27 mouse cellular contexts compared by ENCODE assay signal in genomic region chr3:80369214-80369941, GRCm38 (mm10).
DNase-seq lines count a peak whose midpoint lies in the region; ATAC-seq and TF ChIP-seq lines count a peak whose summit lies in the region.
"Had no signal": no experiment of that assay in that cellular context is flagged by ENCODE, and none has a peak within 500 bp of the region (broad histone marks: within the 10 kb centered on the region; RNA-seq: fewer than 3 reads in every experiment).

No protein-coding gene starts in this region.

- H3K4me2 ChIP-seq in forebrain, postnatal 0 days (ENCODE audit: low read depth): no peak overlapping the region
- no peak overlapping the region for H3K4me2 ChIP-seq in forebrain, embryonic 15.5 days (replicated peaks)
- H3K4me2 ChIP-seq: embryonic facial prominence, embryonic 12.5 days; forebrain, embryonic 12.5 days; heart, embryonic 13.5 days; hindbrain, embryonic 14.5 days had no signal

- no peaks in the 10 kb centered on the region for H3K27me3 ChIP-seq in forebrain, postnatal 0 days (ENCODE audit: insufficient read depth, low read length)
- no peaks in the 10 kb centered on the region for H3K27me3 ChIP-seq in forebrain, embryonic 15.5 days
- H3K27me3 ChIP-seq: embryonic facial prominence, embryonic 12.5 days; forebrain, embryonic 12.5 days; heart, embryonic 13.5 days had no signal

- no peaks in the 10 kb centered on the region for H3K36me3 ChIP-seq in forebrain, postnatal 0 days (ENCODE audit: insufficient read depth)
- H3K36me3 ChIP-seq in forebrain, embryonic 15.5 days: no peaks in the 10 kb centered on the region
- H3K36me3 ChIP-seq: embryonic facial prominence, embryonic 12.5 days; forebrain, embryonic 12.5 days; heart, embryonic 10.5 days; heart, embryonic 13.5 days had no signal

- intact Hi-C loops in left cerebral cortex, adult 2 months (cut with DNase I): loop anchor here (1.0 kb wide), 1 partner anchor 165 kb away; no protein-coding TSS in a partner anchor
- intact Hi-C loops in left cerebral cortex, postnatal 36 days (cut with DNase I): no loop called here

- H3K4me3 ChIP-seq in forebrain, postnatal 0 days (ENCODE audit: low read depth, low read length): no peak overlapping the region
- H3K4me3 ChIP-seq in forebrain, embryonic 15.5 days: no peak overlapping the region
- H3K4me3 ChIP-seq in left cerebral cortex, adult 2 months: no peak overlapping the region
- H3K4me3 ChIP-seq: embryonic facial prominence, embryonic 12.5 days; erythroblast, embryonic 14.5 days; forebrain, embryonic 12.5 days; heart, adult 2 months; heart, embryonic 10.5 days; heart, embryonic 13.5 days had no signal

- DNase-seq in forebrain, postnatal 0 days: peak; percentile 27
- DNase-seq in left cerebral cortex, adult 2 months (ENCODE audit: extremely low spot score in 1 of 2, low spot score in 2 of 2): no peak
- DNase-seq in left cerebral cortex, postnatal 36 days (ENCODE audit: low spot score in 2 of 2): no peak
- DNase-seq in brain, adult 2 months (ENCODE audit: low read depth, low spot score): peak; percentile 62
- no peak for DNase-seq in adipocyte (ENCODE audit: low spot score)
- DNase-seq: adrenal gland, adult 8-10 months; adrenal gland, postnatal 25 days; cerebellum, adult 18-20 months; cerebellum, adult 9-10 months; cerebellum, postnatal 14 days; gastrocnemius, postnatal 10 days; gastrocnemius, postnatal 36 days; heart, adult 2 months; heart, postnatal 14 days; heart, postnatal 4 days had no signal

- H3K9me3 ChIP-seq in forebrain, postnatal 0 days (ENCODE audit: low read length): no peaks in the 10 kb centered on the region
- no peaks in the 10 kb centered on the region for H3K9me3 ChIP-seq in forebrain, embryonic 15.5 days
- H3K9me3 ChIP-seq: embryonic facial prominence, embryonic 12.5 days; forebrain, embryonic 12.5 days; heart, embryonic 10.5 days; heart, embryonic 13.5 days had no signal

- H3K9ac ChIP-seq in forebrain, postnatal 0 days: no peak overlapping the region
- no peak overlapping the region for H3K9ac ChIP-seq in forebrain, embryonic 15.5 days (replicated peaks)
- H3K9ac ChIP-seq: embryonic facial prominence, embryonic 12.5 days; forebrain, embryonic 12.5 days; heart, embryonic 13.5 days; hindbrain, embryonic 14.5 days had no signal

- 75% methylated on average over 4 of the region's 4 CpGs for WGBS in forebrain, postnatal 0 days
- WGBS in forebrain, embryonic 15.5 days: 83% methylated on average over 4 of the region's 4 CpGs

- H3K4me1 ChIP-seq in forebrain, postnatal 0 days (ENCODE audit: insufficient read depth): no peaks in the 10 kb centered on the region
- H3K4me1 ChIP-seq in forebrain, embryonic 15.5 days: no peaks in the 10 kb centered on the region
- H3K4me1 ChIP-seq: embryonic facial prominence, embryonic 12.5 days; forebrain, embryonic 12.5 days; heart, embryonic 10.5 days; heart, embryonic 13.5 days had no signal

- 0 out of 2 replicates have a peak overlapping the region, but pooled peaks have one; percentile 40 for H3K27ac ChIP-seq in forebrain, postnatal 0 days (ENCODE audit: low read depth, low read length)
- no peak overlapping the region for H3K27ac ChIP-seq in forebrain, embryonic 15.5 days (replicated peaks)
- peak overlapping the region; percentile 74 for H3K27ac ChIP-seq in left cerebral cortex, adult 2 months
- H3K27ac ChIP-seq: embryonic facial prominence, embryonic 12.5 days; forebrain, embryonic 12.5 days; heart, adult 2 months; heart, embryonic 10.5 days; heart, embryonic 13.5 days; hindbrain, embryonic 14.5 days; hindbrain, postnatal 0 days had no signal

- peak; percentile 29; the same call in 1 of the 2 replicates for ATAC-seq in forebrain, postnatal 0 days
- no peak for ATAC-seq in forebrain, embryonic 15.5 days (replicated peaks)
- ATAC-seq: CD4-positive, CD25-positive, alpha-beta regulatory T cell, adult 4 months; forebrain, embryonic 16.5 days; hindbrain, postnatal 0 days; inflammation-experienced regulatory T-cells, adult 6 months; intestine, embryonic 16.5 days had no signal

- no peak for TF ChIP-seq CTCF in forebrain, postnatal 0 days (IDR thresholded peaks at IDR 0.05; ENCODE audit: low read depth)
- no peak for TF ChIP-seq CTCF in left cerebral cortex, adult 2 months (IDR thresholded peaks at IDR 0.05)

Comparison
In these comparisons a context has a peak if more than half of its experiments do, and no peak if none do; other contexts are left out.
1. DNase-seq: peak in forebrain, postnatal 0 days (single experiment) and brain, adult 2 months (single experiment); none in left cerebral cortex, adult 2 months (0 of 2), left cerebral cortex, postnatal 36 days (0 of 2) and adipocyte (single experiment).